Mouse (Mus musculus): Measurements from ENCODE around the gene Set. TPM values are rescaled to one million over a fixed set of nuclear protein-coding genes. Genes with fewer than 3 reads are reported as not detected.

Gene Set
- polyA plus RNA-seq, 1 experiment from 2014 or later, result 587 TPM

- 0 out of 2 replicates have a peak overlapping the region, but pooled peaks have one; percentile 66 for H3K9ac ChIP-seq
- ATAC-seq, result peak; percentile 20
- H3K4me2 ChIP-seq, result peak overlapping the region; percentile 89
- H3K27ac ChIP-seq, result peak overlapping the region; percentile 10; the same call in 1 of the 2 replicates
- peaks cover 19% of the 10 kb centered on the region for H3K4me1 ChIP-seq
- no peaks in the 10 kb centered on the region for H3K9me3 ChIP-seq (replicated peaks)
- peak overlapping the region; percentile 51 for H3K4me3 ChIP-seq
- peaks cover 16% of the 10 kb centered on the region for H3K36me3 ChIP-seq (ENCODE audit: poor library complexity, severe bottlenecking)
- 70% methylated on average over 6 of the region's 6 CpGs for WGBS
- H3K27me3 ChIP-seq, result no peaks in the 10 kb centered on the region
These were observed 19.8 kb downstream of the Set start for GRCm38 (mm10) chr2:30076959-30077358.

- peak; percentile 81 for ATAC-seq
These were observed 20.5 kb downstream of the Set start, which contains the start of gene Pkn3 for GRCm38 (mm10) chr2:30077502-30078348. Gene Pkn3, plus strand, starts transcription at chr2:30077684.

GRCm38 (mm10) chr2:30078349-30078712 lies 21.2 kb downstream of the Set start:
- no peak overlapping the region for H3K27ac ChIP-seq
- H3K9ac ChIP-seq, result peak overlapping the region; percentile 66; the same call in 1 of the 2 replicates
- no peaks in the 10 kb centered on the region for H3K9me3 ChIP-seq (replicated peaks)
- H3K36me3 ChIP-seq (ENCODE audit: poor library complexity, severe bottlenecking), result peaks cover 4% of the 10 kb centered on the region
- H3K4me2 ChIP-seq, result peak overlapping the region; percentile 89
- 17% methylated on average over 10 of the region's 10 CpGs for WGBS
- no peaks in the 10 kb centered on the region for H3K27me3 ChIP-seq
- ATAC-seq, result no peak
- peak overlapping the region; percentile 51 for H3K4me3 ChIP-seq
- H3K4me1 ChIP-seq, result peaks cover 19% of the 10 kb centered on the region

More at GRCm38 (mm10) chr2:30077502-30078348, 20.5 kb downstream of the Set start, which contains the start of gene Pkn3:
- under 1% methylated on average over 53 of the region's 53 CpGs for WGBS
- Histone ChIP-seq H3K36me3 (ENCODE audit: poor library complexity, severe bottlenecking) (peaks cover 10% of the 10 kb centered on the region), H3K9me3 (replicated peaks) (no peaks in the 10 kb centered on the region), H3K27ac (peak within 1 kb of the TSS; percentile 28), H3K4me2 (peak within 1 kb of the TSS; percentile 89), H3K4me1 (peaks cover 19% of the 10 kb centered on the region), H3K9ac (peak within 1 kb of the TSS; percentile 66), H3K4me3 (peak within 1 kb of the TSS; percentile 51), H3K27me3 (no peaks in the 10 kb centered on the region)

- 78% methylated on average over 4 of the region's 4 CpGs for WGBS
- peak overlapping the region; percentile 66; the same call in 1 of the 2 replicates for H3K9ac ChIP-seq
These were observed 21.6 kb downstream of the Set start for GRCm38 (mm10) chr2:30078760-30079159.

GRCm38 (mm10) chr2:30080181-30080800 lies 23.1 kb downstream of the Set start:
- no peak overlapping the region for H3K9ac ChIP-seq
- H3K27ac ChIP-seq, result no peak overlapping the region
- WGBS, result 94% methylated on average over 15 of the region's 15 CpGs
- no peaks in the 10 kb centered on the region for H3K36me3 ChIP-seq (ENCODE audit: poor library complexity, severe bottlenecking)
- no peaks in the 10 kb centered on the region for H3K9me3 ChIP-seq (replicated peaks)
- no peak overlapping the region for H3K4me2 ChIP-seq
- H3K27me3 ChIP-seq, result no peaks in the 10 kb centered on the region
- H3K4me3 ChIP-seq, result no peak overlapping the region
- no peak for ATAC-seq
- peaks cover 26% of the 10 kb centered on the region for H3K4me1 ChIP-seq

More at GRCm38 (mm10) chr2:30078760-30079159, 21.6 kb downstream of the Set start:
- no peaks in the 10 kb centered on the region for H3K27me3 ChIP-seq
- H3K4me2 ChIP-seq, result peak overlapping the region; percentile 89
- peaks cover 3% of the 10 kb centered on the region for H3K36me3 ChIP-seq (ENCODE audit: poor library complexity, severe bottlenecking)
- no peak overlapping the region for H3K27ac ChIP-seq
- peaks cover 19% of the 10 kb centered on the region for H3K4me1 ChIP-seq
- H3K9me3 ChIP-seq (replicated peaks), result no peaks in the 10 kb centered on the region
- no peak for ATAC-seq
- no peak overlapping the region for H3K4me3 ChIP-seq

- no peak for ATAC-seq
- Histone ChIP-seq H3K9me3 (replicated peaks) (no peaks in the 10 kb centered on the region), H3K4me1 (0 out of 2 replicates have a peak, but pooled peaks cover 7% of the 10 kb centered on the region), H3K9ac (no peak overlapping the region), H3K4me2 (peak overlapping the region; percentile 32), H3K27ac (no peak overlapping the region), H3K27me3 (no peaks in the 10 kb centered on the region), H3K4me3 (no peak overlapping the region), H3K36me3 (ENCODE audit: poor library complexity, severe bottlenecking) (0 out of 2 replicates have a peak, but pooled peaks cover 3% of the 10 kb centered on the region)
- WGBS, result 60% methylated on average over 5 of the region's 5 CpGs
These were observed 26.9 kb downstream of the Set start for GRCm38 (mm10) chr2:30084113-30084512.

GRCm38 (mm10) chr2:30084632-30085031 lies 27.5 kb downstream of the Set start:
- Histone ChIP-seq H3K27ac (no peak overlapping the region), H3K36me3 (ENCODE audit: poor library complexity, severe bottlenecking) (0 out of 2 replicates have a peak, but pooled peaks cover 3% of the 10 kb centered on the region), H3K9ac (0 out of 2 replicates have a peak overlapping the region, but pooled peaks have one; percentile 45), H3K4me2 (peak overlapping the region; percentile 32), H3K4me1 (0 out of 2 replicates have a peak, but pooled peaks cover 7% of the 10 kb centered on the region), H3K9me3 (replicated peaks) (no peaks in the 10 kb centered on the region), H3K4me3 (peak overlapping the region; percentile 7; the same call in 1 of the 2 replicates), H3K27me3 (no peaks in the 10 kb centered on the region)
- 15% methylated on average over 10 of the region's 12 CpGs for WGBS
- ATAC-seq, result no peak

GRCm38 (mm10) chr2:30087310-30087709 lies 30.1 kb downstream of the Set start:
- H3K4me2 ChIP-seq, result no peak overlapping the region
- no peaks in the 10 kb centered on the region for H3K9me3 ChIP-seq (replicated peaks)
- ATAC-seq, result no peak
- H3K4me1 ChIP-seq, result peaks cover 8% of the 10 kb centered on the region; the same call in 1 of the 2 replicates
- H3K36me3 ChIP-seq (ENCODE audit: poor library complexity, severe bottlenecking), result peaks cover 21% of the 10 kb centered on the region
- WGBS, result 92% methylated on average over 4 of the region's 4 CpGs
- H3K9ac ChIP-seq, result no peak overlapping the region
- no peaks in the 10 kb centered on the region for H3K27me3 ChIP-seq
- no peak overlapping the region for H3K27ac ChIP-seq
- H3K4me3 ChIP-seq, result no peak overlapping the region

GRCm38 (mm10) chr2:30091521-30091920 lies 34.3 kb downstream of the Set start:
- H3K27me3 ChIP-seq, result no peaks in the 10 kb centered on the region
- peaks cover 29% of the 10 kb centered on the region for H3K36me3 ChIP-seq (ENCODE audit: poor library complexity, severe bottlenecking)
- no peak for ATAC-seq
- H3K9me3 ChIP-seq (replicated peaks), result no peaks in the 10 kb centered on the region
- no peak overlapping the region for H3K4me3 ChIP-seq
- peaks cover 23% of the 10 kb centered on the region for H3K4me1 ChIP-seq
- H3K4me2 ChIP-seq, result no peak overlapping the region
- H3K9ac ChIP-seq, result no peak overlapping the region
- WGBS, result 91% methylated on average over 12 of the region's 12 CpGs
- H3K27ac ChIP-seq, result no peak overlapping the region

GRCm38 (mm10) chr2:30092280-30092918 lies 35.2 kb downstream of the Set start:
- H3K9me3 ChIP-seq (replicated peaks), result no peaks in the 10 kb centered on the region
- H3K4me1 ChIP-seq, result peaks cover 23% of the 10 kb centered on the region
- H3K4me3 ChIP-seq, result peak overlapping the region; percentile 67
- H3K27me3 ChIP-seq, result no peaks in the 10 kb centered on the region
- peaks cover 36% of the 10 kb centered on the region for H3K36me3 ChIP-seq (ENCODE audit: poor library complexity, severe bottlenecking)
- 60% methylated on average over 6 of the region's 6 CpGs for WGBS
- H3K4me2 ChIP-seq, result peak overlapping the region; percentile 83
- no peak for ATAC-seq
- H3K9ac ChIP-seq, result peak overlapping the region; percentile 74; the same call in 1 of the 2 replicates
- H3K27ac ChIP-seq, result no peak overlapping the region

GRCm38 (mm10) chr2:30093471-30094207 lies 36.5 kb downstream of the Set start, which contains the start of gene Zdhhc12:
Gene Zdhhc12, minus strand, starts transcription at chr2:30093648.
- peak; percentile 97 for ATAC-seq
- H3K9me3 ChIP-seq (replicated peaks), result no peaks in the 10 kb centered on the region
- under 1% methylated on average over 50 of the region's 51 CpGs for WGBS
- H3K4me3 ChIP-seq, result peak within 1 kb of the TSS; percentile 67
- peak within 1 kb of the TSS; percentile 41; the same call in 1 of the 2 replicates for H3K27ac ChIP-seq
- H3K4me2 ChIP-seq, result peak within 1 kb of the TSS; percentile 83
- no peaks in the 10 kb centered on the region for H3K27me3 ChIP-seq
- H3K4me1 ChIP-seq, result peaks cover 23% of the 10 kb centered on the region
- peak within 1 kb of the TSS; percentile 74 for H3K9ac ChIP-seq
- H3K36me3 ChIP-seq (ENCODE audit: poor library complexity, severe bottlenecking), result peaks cover 45% of the 10 kb centered on the region
